Mouse (Mus musculus) cerebellum, adult 2 months (tissue): ENCODE results near the gene Zbtb38.

ENCODE experiments used
- CTCF ChIP-seq: fragments of 200-500 bp; IDR thresholded peaks from 2 replicates; pipeline ENCODE4 v1.5.1; 2011; ENCODE audit warnings: low read depth, mild to moderate bottlenecking, control low read depth, low read length, moderate library complexity, borderline replicate concordance; ENCODE audit not compliant: insufficient read depth
- POLR2A ChIP-seq: fragments of 200-500 bp; IDR thresholded peaks from 2 replicates; pipeline ENCODE4 v1.6.1; 2011; ENCODE audit warnings: low read length, control low read depth, borderline replicate concordance; ENCODE audit not compliant: insufficient read depth

DNA sequence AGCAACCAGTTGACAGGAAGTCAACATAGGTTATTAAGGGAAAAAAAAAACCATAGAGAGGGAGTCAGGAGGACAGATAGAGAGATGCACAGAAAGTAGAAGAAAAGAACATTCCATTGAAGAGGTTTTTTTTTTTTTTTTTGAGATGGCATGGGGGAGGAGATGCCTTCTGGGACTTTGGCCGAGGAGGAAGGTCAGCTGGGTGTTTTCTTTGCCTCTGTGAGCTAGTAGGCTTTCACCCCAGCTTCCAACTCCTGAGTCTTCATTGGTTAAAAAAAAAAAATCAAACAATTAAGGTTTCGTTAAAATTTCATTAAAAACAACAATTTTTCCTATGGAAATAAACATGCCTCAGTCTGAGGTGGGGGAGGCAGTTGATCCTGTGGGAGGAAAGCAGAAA, 92.8 kb downstream of the Zbtb38 start:
- TF ChIP-seq POLR2A = no peak
- TF ChIP-seq CTCF = no peak
